Mouse (Mus musculus): ENCODE data around the gene Npff. TPM values are rescaled to one million over a fixed set of nuclear protein-coding genes. Genes with fewer than 3 reads are reported as not detected.

Npff gene
- 1.4 and 1.7 TPM in 2 replicates for polyA plus RNA-seq (2015; fragmentation: Nextera tagmentation; extraction: Ambion mirVana)

GRCm38 (mm10) chr15:102524892-102525485, at the start of gene Npff:
Gene Npff (minus strand): TSS chr15:102524942.

GRCm38 (mm10) chr15:102517976-102518858, 6.5 kb downstream of the Npff start, which contains the start of gene Tarbp2:
Gene Tarbp2 (plus strand): TSS chr15:102518192.

GRCm38 (mm10) chr15:102516728-102517404, 7.9 kb downstream of the Npff start, which contains the start of gene Map3k12:
Gene Map3k12 (minus strand): TSS chr15:102517064.

GRCm38 (mm10) chr15:102503447-102503846, 21.3 kb downstream of the Npff start, which contains the start of gene Gm10337:
Gene Gm10337 (plus strand): TSS chr15:102503722.

Other genes starting within 250 kb of the Npff start
- gene Mfsd5, start 245.5 kb downstream of the Npff start, polyA plus RNA-seq (2015; fragmentation: Nextera tagmentation; extraction: Ambion mirVana) = 81.9 and 85.2 TPM in 2 replicates
- 4.2 and 5.0 TPM in 2 replicates for gene Espl1, start 228.7 kb downstream of the Npff start, polyA plus RNA-seq (2015; fragmentation: Nextera tagmentation; extraction: Ambion mirVana)
- 296 and 317 TPM in 2 replicates for gene Pfdn5, start 198.8 kb downstream of the Npff start, polyA plus RNA-seq (2015; fragmentation: Nextera tagmentation; extraction: Ambion mirVana)
- 46.2 and 48.2 TPM in 2 replicates for gene Myg1, start 193.2 kb downstream of the Npff start, polyA plus RNA-seq (2015; fragmentation: Nextera tagmentation; extraction: Ambion mirVana)
- 28.3 and 30.9 TPM in 2 replicates for gene Aaas, start 174.2 kb downstream of the Npff start, polyA plus RNA-seq (2015; fragmentation: Nextera tagmentation; extraction: Ambion mirVana)
- 0.24 TPM in 2 replicates for gene Sp7, start 157.8 kb downstream of the Npff start, polyA plus RNA-seq (2015; fragmentation: Nextera tagmentation; extraction: Ambion mirVana)
- gene Sp1, start 118.8 kb downstream of the Npff start, polyA plus RNA-seq (2015; fragmentation: Nextera tagmentation; extraction: Ambion mirVana) = 4.4 and 4.8 TPM in 2 replicates
- gene Amhr2, start 79.6 kb downstream of the Npff start, polyA plus RNA-seq (2015; fragmentation: Nextera tagmentation; extraction: Ambion mirVana) = 0.27 and 0.63 TPM in 2 replicates
- 111 and 151 TPM in 2 replicates for gene Prr13, start 65.9 kb downstream of the Npff start, polyA plus RNA-seq (2015; fragmentation: Nextera tagmentation; extraction: Ambion mirVana)
- gene Pcbp2, start 54.4 kb downstream of the Npff start, polyA plus RNA-seq (2015; fragmentation: Nextera tagmentation; extraction: Ambion mirVana) = 88.8 and 93.4 TPM in 2 replicates
- not detected in 2 replicates for gene Gm10337, start 21.2 kb downstream of the Npff start, polyA plus RNA-seq (2015; fragmentation: Nextera tagmentation; extraction: Ambion mirVana)
- 4.6 TPM in 2 replicates for gene Map3k12, start 7.9 kb downstream of the Npff start, polyA plus RNA-seq (2015; fragmentation: Nextera tagmentation; extraction: Ambion mirVana)
- gene Tarbp2, start 6.8 kb downstream of the Npff start, polyA plus RNA-seq (2015; fragmentation: Nextera tagmentation; extraction: Ambion mirVana) = 39.6 and 40.1 TPM in 2 replicates
- gene Gm28047, start 100.1 kb upstream of the Npff start, polyA plus RNA-seq (2015; fragmentation: Nextera tagmentation; extraction: Ambion mirVana) = 0.28 TPM in 1 of 2 replicates, not detected in the other
- 21.9 and 26.8 TPM in 2 replicates for gene Atf7, start 100.5 kb upstream of the Npff start, polyA plus RNA-seq (2015; fragmentation: Nextera tagmentation; extraction: Ambion mirVana)
- gene Atp5g2, start 147.4 kb upstream of the Npff start, polyA plus RNA-seq (2015; fragmentation: Nextera tagmentation; extraction: Ambion mirVana) = 66.5 and 82.5 TPM in 2 replicates
- gene Calcoco1, start 197.2 kb upstream of the Npff start, polyA plus RNA-seq (2015; fragmentation: Nextera tagmentation; extraction: Ambion mirVana) = 41.5 and 45.0 TPM in 2 replicates